Mouse (Mus musculus) heart, embryonic 15.5 days (tissue): ENCODE measurements around the gene Gemin2. TPM values are rescaled to one million over a fixed set of nuclear protein-coding genes. Genes with fewer than 3 reads are reported as not detected.
"Not testable (repeated sequence)": the region's sequence is repeated elsewhere in the genome, so short reads cannot be mapped to it uniquely, and the experiment has no call there.

Experiments used
- ATAC-seq: fragments of 200-750 bp; cut with Nextera tagmentation; replicated peaks from 2 replicates; pipeline ENCODE4 v1.8.0; 2017; ENCODE audit warnings: low read depth, moderate TSS enrichment; ENCODE audit not compliant: insufficient number of reproducible peaks, insufficient read depth, low FRiP score
- H3K27ac ChIP-seq: fragments of 300-500 bp; sonication (generic); 2 replicates; pipeline ENCODE4 v1.5.1; 2015; ENCODE audit warnings: mild to moderate bottlenecking, inconsistent platforms
- H3K27me3 ChIP-seq: fragments of 300-500 bp; sonication (generic); 2 replicates; pipeline ENCODE4 v1.6.1; 2015; ENCODE audit warnings: inconsistent platforms
- H3K36me3 ChIP-seq: fragments of 300-500 bp; sonication (generic); 2 replicates; pipeline ENCODE4 v1.6.1; 2015; ENCODE audit warnings: mild to moderate bottlenecking, inconsistent platforms
- H3K4me1 ChIP-seq: fragments of 300-500 bp; sonication (generic); replicated peaks from 2 replicates; pipeline ENCODE4 v1.6.1; 2015; ENCODE audit warnings: inconsistent platforms
- H3K4me2 ChIP-seq: fragments of 300-500 bp; sonication (generic); 2 replicates; pipeline ENCODE4 v1.6.1; 2015; ENCODE audit warnings: inconsistent platforms, mild to moderate bottlenecking, moderate library complexity
- H3K4me3 ChIP-seq: fragments of 300-500 bp; sonication (generic); 2 replicates; pipeline ENCODE4 v1.5.1; 2015; ENCODE audit warnings: mild to moderate bottlenecking, inconsistent platforms
- H3K9ac ChIP-seq: fragments of 300-500 bp; sonication (generic); 2 replicates; pipeline ENCODE4 v1.6.1; 2015; ENCODE audit warnings: mild to moderate bottlenecking, inconsistent platforms
- H3K9me3 ChIP-seq: fragments of 300-500 bp; sonication (generic); replicated peaks from 2 replicates; pipeline ENCODE4 v1.6.1; 2016; ENCODE audit warnings: inconsistent platforms
- WGBS: fragments of 180-500 bp; shearing (Covaris S2); methylation state at CpG from one replicate; pipeline ENCODE4 v1.1.7; 2015; ENCODE audit warnings: mixed read lengths; 5-methylcytosine and 5-hydroxymethylcytosine counted together
- polyA plus RNA-seq: library from polyadenylated mRNA; unstranded; fragments of >200 nt; fragmentation: Nextera tagmentation; extraction: Ambion mirVana; gene quantifications from 2 replicates; pipeline ENCODE4 v1.2.1, GENCODE M21; 2015

Gene Gemin2
- polyA plus RNA-seq, 1 experiment from 2014 or later, result 20.8 TPM

DNA sequence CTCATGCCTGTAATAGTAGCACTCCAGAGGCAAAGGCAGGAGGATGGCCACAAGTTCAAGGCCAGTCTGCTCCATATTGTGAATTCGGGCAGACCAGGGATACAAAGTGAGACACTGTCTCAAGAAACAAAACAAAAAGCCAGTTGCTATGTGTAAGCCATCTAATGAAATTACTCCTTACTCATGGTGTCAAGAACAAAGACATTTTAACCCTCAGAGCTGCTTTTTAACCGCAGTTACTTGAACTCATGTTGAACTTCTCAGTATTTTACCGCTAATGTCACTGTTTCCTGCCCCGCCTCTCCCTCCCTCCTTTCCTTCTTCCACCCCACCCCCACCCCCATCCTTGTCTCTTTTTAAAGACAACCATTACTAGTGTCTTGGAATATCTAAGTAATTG lies 8.1 kb downstream of the Gemin2 start:
- Histone ChIP-seq H3K27me3 (no peaks in the 10 kb centered on the region), H3K4me2 (no peak overlapping the region), H3K36me3 (peaks cover 65% of the 10 kb centered on the region), H3K9ac (no peak overlapping the region), H3K4me1 (no peaks in the 10 kb centered on the region), H3K9me3 (no peaks in the 10 kb centered on the region), H3K4me3 (no peak overlapping the region), H3K27ac (no peak overlapping the region)
- 77% methylated on average over 4 of the region's 4 CpGs for WGBS
- no peak for ATAC-seq

DNA sequence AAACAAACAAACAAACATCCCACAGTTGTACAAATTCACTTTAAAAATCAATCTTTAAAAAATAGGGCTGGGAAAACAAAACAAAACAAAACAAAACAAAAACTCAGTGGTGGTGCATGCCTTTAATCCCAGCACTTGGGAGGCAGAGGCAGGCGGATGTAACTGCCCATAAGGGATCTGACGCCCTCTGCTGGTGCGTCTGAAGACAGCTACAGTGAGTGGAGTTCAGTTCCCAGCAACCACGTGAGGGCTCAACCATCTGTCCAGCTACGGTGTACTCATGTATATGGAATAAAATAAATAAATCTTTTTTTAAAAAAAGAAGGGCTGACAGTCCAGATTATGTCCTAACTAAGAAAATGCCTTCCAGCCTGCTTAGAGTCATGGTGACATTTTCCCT lies 18.9 kb downstream of the Gemin2 start:
- no peak overlapping the region for H3K4me3 ChIP-seq
- 58% methylated on average over 5 of the region's 5 CpGs for WGBS

DNA sequence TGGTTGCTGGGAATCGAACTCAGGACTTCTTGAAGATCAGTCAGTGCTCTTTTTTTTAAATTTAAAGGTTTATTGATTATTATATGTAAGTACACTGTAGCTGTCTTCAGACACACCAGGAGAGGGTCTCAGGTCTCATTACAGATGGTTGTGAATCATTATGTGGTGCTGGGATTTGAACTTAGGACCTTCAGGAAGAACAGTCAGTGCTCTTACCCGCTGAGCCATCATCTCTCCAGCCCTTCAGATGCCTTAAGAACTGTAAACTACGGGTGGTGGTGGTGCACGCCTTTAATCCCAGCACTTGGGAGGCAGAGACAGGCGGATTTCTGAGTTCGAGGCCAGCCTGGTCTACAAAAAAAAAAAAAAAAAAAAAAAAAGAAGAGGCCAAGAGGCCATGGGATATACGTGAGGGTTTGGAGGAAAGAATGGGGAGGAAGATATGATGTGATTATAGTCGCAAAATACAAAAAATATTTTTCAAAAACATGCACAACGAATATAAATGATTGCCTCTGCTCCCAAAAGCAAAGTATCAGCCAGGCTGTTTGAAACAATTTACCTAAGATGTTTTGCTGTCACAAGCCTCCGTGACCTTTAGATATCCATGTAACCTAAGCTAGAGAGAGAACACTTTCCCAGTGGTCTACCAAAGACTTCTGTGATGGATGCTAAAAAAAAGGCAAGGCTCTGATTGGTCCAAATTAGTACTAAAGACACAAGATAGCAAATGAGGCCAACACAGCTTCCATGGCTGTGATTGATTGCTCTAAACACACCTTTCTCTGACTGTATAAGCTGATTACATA lies 26.2 kb downstream of the Gemin2 start:
- Histone ChIP-seq H3K4me3 (peak overlapping the region; percentile 22; the same call in 1 of the 2 replicates), H3K9me3 (no peaks in the 10 kb centered on the region), H3K27ac (peak overlapping the region; percentile 85), H3K9ac (peak overlapping the region; percentile 44; the same call in 1 of the 2 replicates), H3K36me3 (peaks cover 18% of the 10 kb centered on the region), H3K4me1 (0 out of 2 replicates have a peak, but pooled peaks cover 6% of the 10 kb centered on the region), H3K27me3 (no peaks in the 10 kb centered on the region), H3K4me2 (peak overlapping the region; percentile 42; the same call in 1 of the 2 replicates)
- 73% methylated on average over 10 of the region's 10 CpGs for WGBS
- no peak for ATAC-seq

More for the DNA sequence above, 18.9 kb downstream of the Gemin2 start:
- no peak overlapping the region for H3K4me2 ChIP-seq
- peaks cover 8% of the 10 kb centered on the region; the same call in 1 of the 2 replicates for H3K36me3 ChIP-seq
- no peak overlapping the region for H3K9ac ChIP-seq
- H3K4me1 ChIP-seq, result no peaks in the 10 kb centered on the region
- H3K27ac ChIP-seq, result no peak overlapping the region
- no peaks in the 10 kb centered on the region for H3K27me3 ChIP-seq
- ATAC-seq, result no peak
- H3K9me3 ChIP-seq, result no peaks in the 10 kb centered on the region

DNA sequence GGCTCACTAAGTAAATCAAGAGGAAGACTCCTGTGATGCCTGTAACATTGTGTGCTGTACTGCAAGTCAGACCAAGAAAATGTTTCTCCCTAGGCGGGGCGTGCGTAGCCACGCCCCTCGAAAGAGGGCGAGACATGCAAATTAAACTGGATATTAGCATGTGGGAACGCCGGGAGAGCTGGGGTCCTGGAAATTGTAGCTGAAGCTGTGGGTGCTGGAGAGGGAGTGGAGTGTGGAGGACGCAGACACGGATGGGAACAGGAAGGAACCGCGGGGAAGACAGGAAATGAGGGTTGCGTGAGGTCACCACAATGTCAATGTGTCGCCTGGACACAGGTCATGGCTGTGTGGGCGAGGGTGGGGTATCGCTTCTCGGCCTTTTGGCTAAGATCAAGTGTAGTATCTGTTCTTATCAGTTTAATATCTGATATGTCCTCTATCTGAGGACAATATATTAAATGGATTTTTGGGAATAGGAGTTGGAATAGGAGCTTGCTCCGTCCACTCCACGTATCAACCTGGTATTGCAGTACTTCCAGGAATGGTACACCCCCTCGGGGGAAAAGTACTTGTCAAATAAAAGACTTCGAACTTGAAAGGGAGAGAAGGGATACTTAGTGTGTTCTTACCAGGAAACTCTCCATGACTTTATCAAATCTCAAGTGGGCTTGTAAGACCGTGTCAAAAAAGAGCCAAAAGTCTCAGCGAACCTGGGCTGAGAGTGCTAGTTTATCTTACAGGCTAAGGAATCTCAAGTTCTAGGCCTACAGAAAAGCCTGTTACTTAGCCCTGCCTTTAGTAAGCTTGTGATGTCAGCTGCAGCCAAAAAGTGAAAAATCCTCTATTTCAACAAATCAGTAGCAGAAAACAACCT lies 27.0 kb downstream of the Gemin2 start:
- WGBS, result 7% methylated on average over 23 of the region's 23 CpGs
- Histone ChIP-seq H3K27ac (peak overlapping the region; percentile 85), H3K27me3 (no peaks in the 10 kb centered on the region), H3K9ac (peak overlapping the region; percentile 44; the same call in 1 of the 2 replicates), H3K4me3 (peak overlapping the region; percentile 22; the same call in 1 of the 2 replicates), H3K9me3 (no peaks in the 10 kb centered on the region), H3K36me3 (peaks cover 27% of the 10 kb centered on the region), H3K4me1 (0 out of 2 replicates have a peak, but pooled peaks cover 6% of the 10 kb centered on the region), H3K4me2 (peak overlapping the region; percentile 42)
- peak; percentile 60 for ATAC-seq

DNA sequence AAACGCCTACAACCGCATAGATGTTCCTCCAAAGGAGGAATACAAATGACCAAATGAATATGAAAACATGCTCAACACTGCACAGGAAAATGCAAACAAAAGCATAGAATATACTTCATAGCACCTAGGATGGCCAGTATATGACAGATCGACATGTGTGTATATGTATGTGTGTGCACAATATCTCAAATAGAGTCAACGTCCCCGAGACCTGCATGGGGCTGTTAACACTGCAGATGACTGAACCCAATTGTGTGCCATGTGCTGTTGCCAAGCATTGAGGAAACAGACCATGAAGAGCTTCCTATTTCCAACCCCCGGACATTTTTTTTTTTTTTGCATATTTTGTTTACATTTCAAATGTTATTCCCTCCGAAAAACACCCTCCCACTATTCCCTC lies 27.7 kb downstream of the Gemin2 start:
- Histone ChIP-seq H3K27me3 (no peaks in the 10 kb centered on the region), H3K4me3 (no peak overlapping the region), H3K27ac (peak overlapping the region; percentile 85), H3K9ac (no peak overlapping the region), H3K4me1 (0 out of 2 replicates have a peak, but pooled peaks cover 6% of the 10 kb centered on the region), H3K36me3 (peaks cover 32% of the 10 kb centered on the region), H3K4me2 (no peak overlapping the region), H3K9me3 (no peaks in the 10 kb centered on the region)
- 28% methylated on average over 7 of the region's 7 CpGs for WGBS
- 0 out of 2 replicates have a peak, but pooled peaks have one; percentile 14 for ATAC-seq

DNA sequence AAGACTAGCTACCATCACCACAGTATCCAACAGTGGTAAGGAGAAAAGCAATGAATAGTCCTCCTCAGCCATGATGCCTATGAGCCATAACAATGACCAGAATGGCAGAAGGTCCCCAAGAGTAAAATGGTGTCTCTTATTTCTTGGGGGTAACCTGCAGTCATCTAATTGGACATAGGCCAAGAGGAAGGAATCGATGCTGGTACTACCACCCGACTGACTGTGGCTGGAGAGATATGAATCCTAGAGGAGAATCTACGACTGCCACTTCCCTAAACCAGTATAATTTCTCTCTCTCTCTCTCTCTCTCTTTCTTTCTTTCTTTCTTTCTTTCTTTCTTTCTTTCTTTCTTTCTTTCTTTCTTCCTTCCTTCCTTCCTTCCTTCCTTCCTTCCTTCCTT lies 39.3 kb downstream of the Gemin2 start:
- H3K9me3 ChIP-seq, result no peaks in the 10 kb centered on the region
- no peak overlapping the region for H3K27ac ChIP-seq
- 0 out of 2 replicates have a peak, but pooled peaks cover 4% of the 10 kb centered on the region for H3K4me1 ChIP-seq
- H3K9ac ChIP-seq, result no peak overlapping the region
- no peak for ATAC-seq
- no peak overlapping the region for H3K4me3 ChIP-seq
- H3K4me2 ChIP-seq, result no peak overlapping the region
- 86% methylated on average over 3 of the region's 3 CpGs for WGBS
- H3K36me3 ChIP-seq, result peaks cover 28% of the 10 kb centered on the region
- H3K27me3 ChIP-seq, result no peaks in the 10 kb centered on the region

DNA sequence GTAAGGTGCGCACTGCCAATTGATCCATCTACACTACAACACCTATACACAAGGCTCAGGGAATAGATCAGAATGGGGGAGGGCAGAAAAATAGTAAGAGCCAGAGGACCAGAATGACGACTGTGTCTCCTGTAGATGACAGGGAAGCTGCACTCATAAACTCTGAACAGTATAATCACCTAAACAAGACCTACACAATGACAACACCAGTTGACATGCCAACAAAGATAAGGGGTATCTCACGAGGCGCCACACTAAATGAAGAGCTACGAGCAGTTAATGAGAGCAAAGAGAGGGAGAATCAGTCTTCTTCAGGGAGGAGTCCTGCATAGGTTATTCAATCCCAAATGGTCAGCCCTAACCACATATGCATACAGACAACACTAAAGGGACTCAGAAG lies 40.0 kb downstream of the Gemin2 start:
- no peak overlapping the region for H3K4me3 ChIP-seq

DNA sequence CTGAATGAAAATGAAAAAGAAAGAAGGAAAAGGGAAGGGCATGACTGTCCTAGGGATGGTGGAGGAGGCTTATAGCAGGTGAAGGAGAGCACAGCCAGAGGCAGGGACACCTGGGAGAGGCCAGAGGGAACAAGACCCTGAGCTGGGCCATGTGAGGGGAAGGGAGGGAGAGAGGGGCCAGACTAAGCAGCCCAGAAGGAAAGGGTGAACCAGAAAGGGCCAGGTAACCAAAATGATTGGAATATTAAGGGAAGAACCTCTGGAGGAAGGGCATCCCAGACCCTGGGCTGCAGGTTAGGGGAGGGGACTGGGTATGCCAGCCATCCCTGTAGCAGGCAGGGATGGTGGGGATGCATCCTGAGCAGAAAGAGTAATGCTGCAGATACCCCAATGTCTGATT lies 40.8 kb downstream of the Gemin2 start:
- Histone ChIP-seq H3K27ac (no peak overlapping the region), H3K9me3 (no peaks in the 10 kb centered on the region), H3K36me3 (peaks cover 21% of the 10 kb centered on the region), H3K4me2 (no peak overlapping the region), H3K9ac (no peak overlapping the region), H3K27me3 (no peaks in the 10 kb centered on the region), H3K4me3 (no peak overlapping the region), H3K4me1 (peaks cover 6% of the 10 kb centered on the region; the same call in 1 of the 2 replicates)
- ATAC-seq, result no peak

More for the DNA sequence above, 40.0 kb downstream of the Gemin2 start:
- H3K27me3 ChIP-seq, result no peaks in the 10 kb centered on the region
- no peak for ATAC-seq
- no peak overlapping the region for H3K9ac ChIP-seq
- peaks cover 25% of the 10 kb centered on the region for H3K36me3 ChIP-seq
- H3K4me1 ChIP-seq, result 0 out of 2 replicates have a peak, but pooled peaks cover 6% of the 10 kb centered on the region
- no peaks in the 10 kb centered on the region for H3K9me3 ChIP-seq
- 76% methylated on average over 5 of the region's 5 CpGs for WGBS
- no peak overlapping the region for H3K4me2 ChIP-seq
- H3K27ac ChIP-seq, result no peak overlapping the region

DNA sequence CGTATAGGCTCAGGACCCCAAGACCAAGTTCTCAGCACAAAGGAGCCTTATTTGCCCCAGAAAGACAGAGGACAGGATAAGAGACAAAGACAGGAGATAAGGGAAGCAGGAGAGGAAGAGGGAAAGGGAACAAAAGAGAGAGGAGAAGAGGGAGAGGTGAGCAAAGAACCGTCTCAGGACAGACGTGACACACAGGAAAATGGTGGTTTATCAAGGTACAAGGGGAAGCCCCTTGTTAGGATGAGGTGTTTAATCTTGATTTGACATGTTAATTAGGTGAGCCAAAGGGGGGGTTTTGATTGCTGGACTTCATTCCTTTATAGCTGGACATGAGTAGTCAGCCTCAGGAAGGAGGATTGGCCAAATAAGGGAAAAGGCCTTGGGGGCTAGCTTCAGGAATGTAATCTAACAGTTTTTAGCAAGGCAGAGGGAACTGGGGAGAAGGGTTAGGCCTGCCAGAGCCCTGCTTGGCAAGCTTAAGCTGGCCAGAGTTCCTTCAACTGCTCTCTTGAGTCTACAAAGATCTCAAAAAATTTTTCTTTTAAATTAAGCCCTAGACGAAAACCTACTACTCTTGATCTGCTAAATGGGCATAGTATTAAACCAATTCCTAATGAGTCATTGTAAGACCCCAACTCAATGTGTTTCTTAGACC lies 42.1 kb downstream of the Gemin2 start:
- H3K9me3 ChIP-seq, result no peaks in the 10 kb centered on the region
- H3K4me2 ChIP-seq, result no peak overlapping the region
- peaks cover 21% of the 10 kb centered on the region for H3K36me3 ChIP-seq
- 68% methylated on average over 4 of the region's 4 CpGs for WGBS
- no peak overlapping the region for H3K27ac ChIP-seq
- no peak overlapping the region for H3K4me3 ChIP-seq
- H3K4me1 ChIP-seq, result peaks cover 18% of the 10 kb centered on the region
- no peaks in the 10 kb centered on the region for H3K27me3 ChIP-seq
- ATAC-seq, result no peak
- no peak overlapping the region for H3K9ac ChIP-seq

DNA sequence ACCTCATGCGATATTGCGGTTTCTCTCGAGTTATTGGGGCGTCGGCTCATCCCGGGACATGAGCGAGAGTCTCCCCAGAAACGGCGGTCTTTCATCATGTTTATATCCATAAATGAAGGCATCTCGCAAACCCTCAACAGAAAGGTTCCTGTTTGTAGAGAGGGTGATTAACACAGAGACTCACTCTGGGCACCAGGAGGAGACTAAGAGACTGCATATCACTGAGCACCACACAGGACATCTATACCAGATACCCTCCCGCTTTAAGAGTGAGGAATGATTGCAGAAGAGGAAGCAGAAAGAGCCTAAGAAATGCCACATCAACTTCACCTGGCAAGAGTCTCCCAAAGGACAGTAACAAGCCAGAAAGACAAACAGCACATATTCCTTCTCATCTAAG lies 43.0 kb downstream of the Gemin2 start:
- WGBS, result 94% methylated on average over 11 of the region's 11 CpGs
- H3K27me3 ChIP-seq, result no peaks in the 10 kb centered on the region
- no peak for ATAC-seq
- H3K36me3 ChIP-seq, result peaks cover 21% of the 10 kb centered on the region
- H3K9me3 ChIP-seq, result no peaks in the 10 kb centered on the region
- no peak overlapping the region for H3K4me3 ChIP-seq
- H3K4me2 ChIP-seq, result no peak overlapping the region
- peaks cover 19% of the 10 kb centered on the region for H3K4me1 ChIP-seq
- no peak overlapping the region for H3K9ac ChIP-seq
- no peak overlapping the region for H3K27ac ChIP-seq

DNA sequence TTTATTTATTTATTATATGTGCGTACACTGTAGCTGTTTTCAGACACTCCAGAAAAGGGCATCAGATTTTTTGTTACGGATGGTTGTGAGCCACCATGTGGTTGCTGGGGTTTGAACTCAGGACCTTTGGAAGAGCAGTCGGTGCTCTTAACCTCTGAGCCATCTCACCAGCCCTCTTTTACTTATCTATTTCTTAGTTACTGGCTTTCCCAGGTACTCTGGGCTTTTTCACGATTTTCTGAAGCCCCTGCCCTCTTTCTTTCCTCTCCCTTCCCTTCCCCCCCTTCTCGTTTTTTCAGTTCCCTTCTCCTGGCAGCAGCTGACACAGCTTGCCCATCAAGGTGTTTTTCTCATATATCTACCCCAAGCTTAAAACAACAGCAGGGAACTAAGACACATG lies 45.0 kb downstream of the Gemin2 start:
- H3K27me3 ChIP-seq, H3K4me3 ChIP-seq, H3K9ac ChIP-seq, H3K27ac ChIP-seq, ATAC-seq, H3K4me2 ChIP-seq, H3K9me3 ChIP-seq: not testable (repeated sequence)
- peaks cover 17% of the 10 kb centered on the region for H3K36me3 ChIP-seq
- H3K4me1 ChIP-seq, result peaks cover 19% of the 10 kb centered on the region
- whole genome bisulfite sequencing, result 85% methylated on average over 5 of the region's 5 CpGs
